Mouse (Mus musculus): ENCODE measurements around the gene Atf7ip. TPM values are rescaled to one million over a fixed set of nuclear protein-coding genes. Genes with fewer than 3 reads are reported as not detected.

Atf7ip gene
- polyA plus RNA-seq, 1 experiment = 75.8 TPM

DNA sequence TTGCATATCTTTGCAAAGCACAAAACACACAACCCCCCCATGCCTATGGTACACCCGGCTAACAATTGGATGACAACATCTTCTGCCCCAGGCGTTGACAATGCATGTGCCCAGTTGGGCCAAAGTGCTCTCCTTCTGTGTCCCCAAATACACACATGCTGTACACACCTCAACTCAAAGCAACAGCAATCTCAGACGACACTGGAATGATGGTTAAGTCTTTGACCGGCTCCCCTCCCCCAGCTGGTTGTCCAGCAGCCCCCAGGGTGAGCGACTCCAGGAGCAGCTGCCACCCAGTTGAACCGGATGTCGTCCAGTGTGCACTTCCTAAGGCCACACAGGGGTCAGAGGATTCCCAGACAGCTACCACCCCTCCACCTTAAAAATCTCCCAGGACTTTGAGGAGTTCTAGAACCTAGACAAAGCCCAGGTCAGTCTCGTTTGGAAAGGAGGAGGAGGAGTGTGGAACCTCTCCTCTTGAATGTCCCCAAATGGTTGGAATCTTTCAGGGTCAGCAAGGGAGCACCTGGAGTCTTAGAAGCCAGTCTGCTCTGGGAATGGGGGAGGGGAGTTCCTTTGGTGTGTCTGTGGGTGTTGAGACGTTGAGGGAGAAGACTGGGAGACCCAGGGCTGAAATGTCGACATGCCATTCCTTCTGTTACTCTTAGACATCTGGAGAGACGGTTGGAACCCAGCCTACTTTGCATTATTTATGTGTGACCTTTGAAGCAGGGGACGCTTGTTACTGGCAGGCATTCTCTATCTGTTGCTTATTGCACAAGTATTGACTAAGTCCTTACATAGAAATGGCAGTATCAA lies 36.8 kb upstream of the Atf7ip start:
- TF ChIP-seq POLR2A (IDR thresholded peaks at IDR 0.05; ENCODE audit: low read depth, low read length) (no peak), CTCF (IDR thresholded peaks at IDR 0.05; ENCODE audit: borderline replicate concordance, insufficient read depth, low read length) (no peak)
- H3K4me3 ChIP-seq (ENCODE audit: insufficient read depth, low read length) = no peak overlapping the region
- peaks cover 5% of the 10 kb centered on the region; the same call in 1 of the 2 replicates for H3K4me1 ChIP-seq (ENCODE audit: control insufficient read depth, insufficient read depth, low read length)
- H3K27ac ChIP-seq (ENCODE audit: insufficient read depth, low read length) = peak overlapping the region; percentile 79

DNA sequence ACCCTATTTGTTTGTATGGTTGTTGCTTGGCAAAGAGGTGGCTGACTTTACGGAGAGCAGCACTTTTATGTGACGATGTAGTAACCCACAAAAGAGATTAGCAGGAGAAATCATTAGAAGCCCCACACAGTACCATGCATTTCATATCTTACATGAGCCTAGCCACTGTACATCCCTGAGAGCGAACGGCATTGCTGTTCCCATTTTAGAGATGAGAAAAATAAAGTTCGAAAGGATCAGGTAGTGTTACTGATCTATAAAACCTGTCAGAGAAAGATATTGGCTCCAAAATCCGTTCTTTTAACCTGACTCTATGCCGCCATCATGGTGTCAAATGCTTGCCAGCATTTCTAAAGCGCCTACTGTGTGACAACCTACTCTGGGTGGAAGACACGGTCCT lies 36.2 kb upstream of the Atf7ip start:
- no peak overlapping the region for H3K4me3 ChIP-seq (ENCODE audit: insufficient read depth, low read length)
- TF ChIP-seq CTCF (IDR thresholded peaks at IDR 0.05; ENCODE audit: borderline replicate concordance, insufficient read depth, low read length) (no peak), POLR2A (IDR thresholded peaks at IDR 0.05; ENCODE audit: low read depth, low read length) (no peak)
- H3K4me1 ChIP-seq (ENCODE audit: control insufficient read depth, insufficient read depth, low read length) = peaks cover 3% of the 10 kb centered on the region; the same call in 1 of the 2 replicates
- peak overlapping the region; percentile 79 for H3K27ac ChIP-seq (ENCODE audit: insufficient read depth, low read length)

DNA sequence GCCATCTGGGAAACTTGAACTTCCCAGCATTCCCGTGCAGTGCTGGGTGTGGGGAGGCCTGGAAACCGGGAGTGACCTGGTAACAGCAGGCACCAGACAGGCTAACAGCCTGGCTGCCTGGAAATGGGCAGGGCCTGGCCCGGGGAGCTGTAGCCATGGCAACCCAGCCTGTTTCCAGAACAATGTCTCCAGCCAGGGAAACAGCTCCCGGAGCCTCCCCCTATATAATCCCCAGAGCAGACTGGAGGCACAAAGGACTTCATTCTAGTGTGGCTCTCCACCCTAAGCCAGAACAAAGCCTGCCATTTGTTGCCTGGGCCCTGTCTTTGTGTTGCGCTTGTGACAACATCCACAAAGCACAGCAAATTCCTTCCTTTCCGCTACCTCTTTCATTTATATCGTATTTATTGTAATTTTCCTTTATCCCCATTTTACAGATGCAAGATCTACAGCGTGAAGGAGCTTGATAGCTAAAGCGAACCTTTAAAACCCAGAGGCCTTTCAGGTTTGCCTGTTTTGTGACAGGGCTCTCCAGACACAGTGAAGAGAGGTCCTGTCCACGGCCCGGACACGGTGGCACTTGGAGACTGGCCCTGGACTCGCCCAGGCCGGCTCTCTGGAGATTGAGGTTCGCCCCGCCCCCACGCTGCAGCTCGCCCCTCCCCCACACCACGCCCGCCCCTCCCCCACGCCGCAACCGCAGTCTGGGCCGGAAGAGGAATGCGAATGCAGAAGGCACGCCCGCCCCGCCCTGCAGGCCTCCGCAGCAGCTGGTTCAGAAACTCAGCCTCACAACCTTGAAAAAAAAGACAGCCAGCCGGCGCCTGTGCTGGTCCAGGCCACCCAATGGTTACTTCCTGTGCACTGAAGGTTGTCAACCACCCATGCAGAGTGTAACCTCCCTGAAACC lies 35.4 kb upstream of the Atf7ip start:
- no peak for TF ChIP-seq CTCF (IDR thresholded peaks at IDR 0.05; ENCODE audit: borderline replicate concordance, insufficient read depth, low read length)
- TF ChIP-seq POLR2A (IDR thresholded peaks at IDR 0.05; ENCODE audit: low read depth, low read length) = no peak
- Histone ChIP-seq H3K27ac (ENCODE audit: insufficient read depth, low read length) (peak overlapping the region; percentile 79), H3K4me1 (ENCODE audit: control insufficient read depth, insufficient read depth, low read length) (peaks cover 5% of the 10 kb centered on the region), H3K4me3 (ENCODE audit: insufficient read depth, low read length) (no peak overlapping the region)

- Histone ChIP-seq H3K27ac (ENCODE audit: insufficient read depth, low read length) (peak overlapping the region; percentile 79), H3K4me3 (ENCODE audit: insufficient read depth, low read length) (no peak overlapping the region), H3K4me1 (ENCODE audit: control insufficient read depth, insufficient read depth, low read length) (peaks cover 5% of the 10 kb centered on the region)
- TF ChIP-seq POLR2A (IDR thresholded peaks at IDR 0.05; ENCODE audit: low read depth, low read length) = no peak
- TF ChIP-seq CTCF (IDR thresholded peaks at IDR 0.05; ENCODE audit: borderline replicate concordance, insufficient read depth, low read length) = no peak
These were observed 34.4 kb upstream of the Atf7ip start for GRCm38 (mm10) chr6:136471601-136472000.

GRCm38 (mm10) chr6:136472779-136473178 lies 33.2 kb upstream of the Atf7ip start:
- TF ChIP-seq POLR2A (IDR thresholded peaks at IDR 0.05; ENCODE audit: low read depth, low read length) (no peak), CTCF (IDR thresholded peaks at IDR 0.05; ENCODE audit: borderline replicate concordance, insufficient read depth, low read length) (no peak)
- H3K27ac ChIP-seq (ENCODE audit: insufficient read depth, low read length) = no peak overlapping the region
- no peak overlapping the region for H3K4me3 ChIP-seq (ENCODE audit: insufficient read depth, low read length)
- H3K4me1 ChIP-seq (ENCODE audit: control insufficient read depth, insufficient read depth, low read length) = peaks cover 5% of the 10 kb centered on the region

DNA sequence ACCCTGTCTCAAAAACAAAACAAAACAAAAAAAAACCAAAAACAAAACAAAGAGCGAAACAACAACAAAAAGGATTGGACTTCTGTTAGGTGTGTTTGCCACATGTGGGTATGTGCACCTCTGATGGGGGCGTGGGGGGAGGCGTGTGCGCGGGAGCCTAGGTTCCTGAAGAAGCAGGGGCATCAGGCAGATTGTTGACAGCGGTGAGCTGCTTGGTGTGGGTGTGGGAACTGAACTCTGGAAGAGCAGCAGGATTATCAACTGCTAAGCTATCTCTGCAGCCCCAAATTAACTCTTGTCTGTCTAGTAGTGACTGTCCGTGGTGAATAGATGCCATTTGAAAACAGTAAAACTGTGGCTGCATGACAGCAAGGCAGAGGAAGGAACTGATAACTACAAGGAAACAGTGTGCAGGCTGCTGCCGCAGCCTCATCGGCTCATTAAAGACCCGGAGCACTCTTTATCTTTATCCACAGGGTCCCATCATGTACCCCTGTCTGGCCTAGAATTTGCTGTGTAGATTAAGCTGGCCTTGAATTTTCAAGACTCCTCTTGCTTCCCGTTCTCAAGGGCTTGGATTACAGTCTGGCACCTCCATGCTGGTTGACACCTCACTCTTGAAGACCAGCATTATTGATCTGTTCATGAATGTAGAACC lies 32.4 kb upstream of the Atf7ip start:
- TF ChIP-seq POLR2A (IDR thresholded peaks at IDR 0.05; ENCODE audit: low read depth, low read length) (no peak), CTCF (IDR thresholded peaks at IDR 0.05; ENCODE audit: borderline replicate concordance, insufficient read depth, low read length) (no peak)
- Histone ChIP-seq H3K27ac (ENCODE audit: insufficient read depth, low read length) (no peak overlapping the region), H3K4me1 (ENCODE audit: control insufficient read depth, insufficient read depth, low read length) (peaks cover 5% of the 10 kb centered on the region), H3K4me3 (ENCODE audit: insufficient read depth, low read length) (no peak overlapping the region)

GRCm38 (mm10) chr6:136475171-136475860 lies 30.7 kb upstream of the Atf7ip start:
- Histone ChIP-seq H3K4me1 (ENCODE audit: control insufficient read depth, insufficient read depth, low read length) (peaks cover 2% of the 10 kb centered on the region), H3K27ac (ENCODE audit: insufficient read depth, low read length) (peak overlapping the region; percentile 24), H3K4me3 (ENCODE audit: insufficient read depth, low read length) (no peak overlapping the region)
- no peak for TF ChIP-seq CTCF (IDR thresholded peaks at IDR 0.05; ENCODE audit: borderline replicate concordance, insufficient read depth, low read length)
- TF ChIP-seq POLR2A (IDR thresholded peaks at IDR 0.05; ENCODE audit: low read depth, low read length) = no peak

GRCm38 (mm10) chr6:136477878-136478277 lies 28.1 kb upstream of the Atf7ip start:
- Histone ChIP-seq H3K4me3 (ENCODE audit: insufficient read depth, low read length) (no peak overlapping the region), H3K27ac (ENCODE audit: insufficient read depth, low read length) (no peak overlapping the region), H3K4me1 (ENCODE audit: control insufficient read depth, insufficient read depth, low read length) (peaks cover 2% of the 10 kb centered on the region; the same call in 1 of the 2 replicates)
- TF ChIP-seq CTCF (IDR thresholded peaks at IDR 0.05; ENCODE audit: borderline replicate concordance, insufficient read depth, low read length) (no peak), POLR2A (IDR thresholded peaks at IDR 0.05; ENCODE audit: low read depth, low read length) (no peak)

DNA sequence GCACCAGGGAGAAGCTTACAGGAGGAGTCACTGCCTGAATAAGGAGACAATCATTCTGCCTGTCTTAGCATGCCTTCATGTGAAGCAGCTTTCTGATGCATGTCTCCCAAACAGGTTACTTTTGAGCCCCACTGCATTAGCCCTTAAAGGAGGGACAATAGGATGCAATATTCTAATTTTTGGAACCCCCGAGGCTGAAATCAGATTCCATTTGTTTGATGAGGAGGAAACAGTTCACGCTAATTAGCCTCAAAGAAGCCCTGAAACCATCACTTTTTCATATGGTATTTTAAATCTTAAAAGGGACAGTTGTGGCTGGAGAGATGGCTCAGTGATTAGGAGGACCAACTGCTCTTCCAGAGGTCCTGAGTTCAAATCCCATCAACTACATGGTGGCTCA lies 22.4 kb upstream of the Atf7ip start:
- Histone ChIP-seq H3K4me1 (ENCODE audit: control insufficient read depth, insufficient read depth, low read length) (no peaks in the 10 kb centered on the region), H3K27ac (ENCODE audit: insufficient read depth, low read length) (no peak overlapping the region), H3K4me3 (ENCODE audit: insufficient read depth, low read length) (no peak overlapping the region)
- TF ChIP-seq POLR2A (IDR thresholded peaks at IDR 0.05; ENCODE audit: low read depth, low read length) (no peak), CTCF (IDR thresholded peaks at IDR 0.05; ENCODE audit: borderline replicate concordance, insufficient read depth, low read length) (no peak)
